Mouse (Mus musculus) CD4-positive, CD25-positive, alpha-beta regulatory T cell, adult 2 months (primary cell): ENCODE results near the gene Rab4b.
A peak's percentile ranks its signal among the peaks of the same experiment; 100 is the strongest.

Experiments
- DNase-seq: peaks from one replicate; pipeline ENCODE4 v3.0.0-alpha.2; 2012; ENCODE audit warnings: low read depth, low spot score

Rab4b gene

GRCm38 (mm10) chr7:27159882-27160281 is 18.8 kb downstream of the Rab4b start:
- DNase-seq: peak; percentile 94

- DNase-seq: no peak
Observed at GRCm38 (mm10) chr7:27159256-27159655, 19.4 kb downstream of the Rab4b start.

- no peak for DNase-seq
Observed at GRCm38 (mm10) chr7:27158171-27158570, 20.5 kb downstream of the Rab4b start.

GRCm38 (mm10) chr7:27156005-27156404 is 22.7 kb downstream of the Rab4b start:
- DNase-seq: no peak

GRCm38 (mm10) chr7:27153205-27153764 is 25.4 kb downstream of the Rab4b start, which contains the start of gene Cyp2t4:
Gene Cyp2t4, plus strand, starts transcription at chr7:27153714.
- no peak for DNase-seq

GRCm38 (mm10) chr7:27136410-27136996 is 42.2 kb downstream of the Rab4b start:
- DNase-seq: no peak

GRCm38 (mm10) chr7:27133757-27134156 is 44.9 kb downstream of the Rab4b start:
- DNase-seq: no peak

- DNase-seq: no peak
Observed at GRCm38 (mm10) chr7:27133156-27133555, 45.5 kb downstream of the Rab4b start.

GRCm38 (mm10) chr7:27132588-27132987 is 46.1 kb downstream of the Rab4b start:
- DNase-seq: peak; percentile 72

GRCm38 (mm10) chr7:27131387-27131786 is 47.3 kb downstream of the Rab4b start:
- peak; percentile 19 for DNase-seq

GRCm38 (mm10) chr7:27130521-27131370 is 48.0 kb downstream of the Rab4b start:
- no peak for DNase-seq

GRCm38 (mm10) chr7:27129811-27130210 is 48.9 kb downstream of the Rab4b start:
- no peak for DNase-seq

GRCm38 (mm10) chr7:27128946-27129345 is 49.8 kb downstream of the Rab4b start:
- no peak for DNase-seq

GRCm38 (mm10) chr7:27128162-27128561 is 50.5 kb downstream of the Rab4b start:
- peak; percentile 39 for DNase-seq

- DNase-seq: no peak
Observed at GRCm38 (mm10) chr7:27124969-27125368, 53.7 kb downstream of the Rab4b start.

- no peak for DNase-seq
Observed at GRCm38 (mm10) chr7:27124305-27124832, 54.3 kb downstream of the Rab4b start.

GRCm38 (mm10) chr7:27119676-27120075 is 59.0 kb downstream of the Rab4b start, which contains the start of gene Cyp2f2:
Gene Cyp2f2, plus strand, starts transcription at chr7:27119909.
- no peak for DNase-seq
